Mouse (Mus musculus): ENCODE results near the gene Hdac9. TPM values are rescaled to one million over a fixed set of nuclear protein-coding genes. Genes with fewer than 3 reads are reported as not detected.
"Not testable (repeated sequence)": the region's sequence is repeated elsewhere in the genome, so short reads cannot be mapped to it uniquely, and the experiment has no call there.

Hdac9 gene
- polyA plus RNA-seq, 1 experiment from 2014 or later = 13.6 TPM

- Histone ChIP-seq H3K4me2 (ENCODE audit: low read length) (no peak overlapping the region), H3K27ac (ENCODE audit: low read length) (no peak overlapping the region), H3K27me3 (replicated peaks; ENCODE audit: control insufficient read depth, insufficient read depth, low read length) (no peaks in the 10 kb centered on the region), H3K4me1 (replicated peaks; ENCODE audit: control insufficient read depth, insufficient read depth, low read length) (no peaks in the 10 kb centered on the region), H3K9ac (replicated peaks; ENCODE audit: low read depth, low read length) (no peak overlapping the region), H3K9me3 (ENCODE audit: control insufficient read depth, low read length) (no peaks in the 10 kb centered on the region), H3K36me3 (ENCODE audit: control insufficient read depth, insufficient read depth) (no peaks in the 10 kb centered on the region), H3K4me3 (replicated peaks; ENCODE audit: low read length) (no peak overlapping the region)
- 89% methylated on average over 2 of the region's 2 CpGs for WGBS
- no peak for ATAC-seq
Observed at GRCm38 (mm10) chr12:34076981-34077380, 839.9 kb downstream of the Hdac9 start.

- WGBS = 82% methylated on average over 9 of the region's 9 CpGs
- Histone ChIP-seq H3K27me3 (replicated peaks; ENCODE audit: control insufficient read depth, insufficient read depth, low read length) (no peaks in the 10 kb centered on the region), H3K27ac (ENCODE audit: low read length) (no peak overlapping the region), H3K4me3 (replicated peaks; ENCODE audit: low read length) (no peak overlapping the region), H3K9me3 (ENCODE audit: control insufficient read depth, low read length) (no peaks in the 10 kb centered on the region), H3K36me3 (ENCODE audit: control insufficient read depth, insufficient read depth) (no peaks in the 10 kb centered on the region), H3K4me1 (replicated peaks; ENCODE audit: control insufficient read depth, insufficient read depth, low read length) (no peaks in the 10 kb centered on the region), H3K4me2 (ENCODE audit: low read length) (no peak overlapping the region), H3K9ac (replicated peaks; ENCODE audit: low read depth, low read length) (no peak overlapping the region)
- no peak for ATAC-seq
Observed at GRCm38 (mm10) chr12:34075805-34076509, 840.9 kb downstream of the Hdac9 start.

DNA sequence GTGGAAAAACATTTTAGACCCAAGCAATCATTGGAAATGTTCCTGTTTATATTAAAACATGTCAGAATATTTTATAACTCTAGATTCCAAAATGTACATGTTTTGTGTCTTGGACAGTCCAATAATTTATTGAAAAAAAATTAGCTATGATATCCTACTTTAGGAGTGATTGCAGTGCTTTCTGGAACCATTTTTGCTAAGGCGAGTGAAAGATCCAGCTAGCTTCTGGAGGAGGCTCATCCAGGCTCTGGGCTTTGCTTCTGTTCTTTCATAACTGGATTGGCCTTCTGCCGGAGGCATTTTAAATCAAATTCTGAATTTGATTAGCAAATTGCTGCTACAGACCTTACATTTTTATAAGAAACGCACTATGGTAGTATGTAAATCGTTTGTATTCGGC is 864.4 kb downstream of the Hdac9 start:
- Histone ChIP-seq H3K36me3 (ENCODE audit: control insufficient read depth, insufficient read depth) (no peaks in the 10 kb centered on the region), H3K4me1 (replicated peaks; ENCODE audit: control insufficient read depth, insufficient read depth, low read length) (no peaks in the 10 kb centered on the region), H3K4me2 (ENCODE audit: low read length) (no peak overlapping the region), H3K27me3 (replicated peaks; ENCODE audit: control insufficient read depth, insufficient read depth, low read length) (no peaks in the 10 kb centered on the region), H3K27ac (ENCODE audit: low read length) (no peak overlapping the region), H3K9ac (replicated peaks; ENCODE audit: low read depth, low read length) (no peak overlapping the region), H3K9me3 (ENCODE audit: control insufficient read depth, low read length) (no peaks in the 10 kb centered on the region), H3K4me3 (replicated peaks; ENCODE audit: low read length) (no peak overlapping the region)
- WGBS = 71% methylated on average over 5 of the region's 5 CpGs
- ATAC-seq = no peak

- Histone ChIP-seq H3K9ac (replicated peaks; ENCODE audit: low read depth, low read length) (no peak overlapping the region), H3K4me2 (ENCODE audit: low read length) (no peak overlapping the region), H3K36me3 (ENCODE audit: control insufficient read depth, insufficient read depth) (no peaks in the 10 kb centered on the region), H3K9me3 (ENCODE audit: control insufficient read depth, low read length) (no peaks in the 10 kb centered on the region), H3K4me1 (replicated peaks; ENCODE audit: control insufficient read depth, insufficient read depth, low read length) (no peaks in the 10 kb centered on the region), H3K27me3 (replicated peaks; ENCODE audit: control insufficient read depth, insufficient read depth, low read length) (no peaks in the 10 kb centered on the region), H3K27ac (ENCODE audit: low read length) (no peak overlapping the region), H3K4me3 (replicated peaks; ENCODE audit: low read length) (no peak overlapping the region)
- ATAC-seq = peak; percentile 31; the same call in 1 of the 2 replicates
- WGBS = 53% methylated on average over 3 of the region's 3 CpGs
Observed at GRCm38 (mm10) chr12:34052036-34052435, 864.9 kb downstream of the Hdac9 start.

DNA sequence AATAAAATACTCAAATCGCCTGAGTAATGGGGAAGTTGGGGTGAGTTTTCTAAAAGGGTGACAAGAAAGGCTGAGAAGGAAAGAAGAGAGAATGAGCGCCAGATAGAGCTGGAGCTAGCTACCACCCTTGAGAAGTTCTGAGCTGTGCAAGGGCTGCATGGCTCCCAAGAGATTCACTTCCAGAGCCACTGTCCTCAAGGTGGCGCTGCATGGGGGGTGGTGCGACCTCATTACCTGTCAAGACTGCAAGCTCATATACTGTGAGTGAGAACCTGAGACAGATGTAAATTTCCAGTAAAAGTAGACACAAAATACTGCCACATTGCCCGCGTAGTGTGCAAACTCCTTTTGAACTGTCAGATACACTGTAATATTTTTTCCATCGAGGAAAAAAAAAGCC is 865.8 kb downstream of the Hdac9 start:
- WGBS = 60% methylated on average over 7 of the region's 7 CpGs
- Histone ChIP-seq H3K36me3 (ENCODE audit: control insufficient read depth, insufficient read depth) (no peaks in the 10 kb centered on the region), H3K4me2 (ENCODE audit: low read length) (no peak overlapping the region), H3K27me3 (replicated peaks; ENCODE audit: control insufficient read depth, insufficient read depth, low read length) (no peaks in the 10 kb centered on the region), H3K9ac (replicated peaks; ENCODE audit: low read depth, low read length) (no peak overlapping the region), H3K27ac (ENCODE audit: low read length) (no peak overlapping the region), H3K9me3 (ENCODE audit: control insufficient read depth, low read length) (no peaks in the 10 kb centered on the region), H3K4me3 (replicated peaks; ENCODE audit: low read length) (no peak overlapping the region), H3K4me1 (replicated peaks; ENCODE audit: control insufficient read depth, insufficient read depth, low read length) (no peaks in the 10 kb centered on the region)
- no peak for ATAC-seq

DNA sequence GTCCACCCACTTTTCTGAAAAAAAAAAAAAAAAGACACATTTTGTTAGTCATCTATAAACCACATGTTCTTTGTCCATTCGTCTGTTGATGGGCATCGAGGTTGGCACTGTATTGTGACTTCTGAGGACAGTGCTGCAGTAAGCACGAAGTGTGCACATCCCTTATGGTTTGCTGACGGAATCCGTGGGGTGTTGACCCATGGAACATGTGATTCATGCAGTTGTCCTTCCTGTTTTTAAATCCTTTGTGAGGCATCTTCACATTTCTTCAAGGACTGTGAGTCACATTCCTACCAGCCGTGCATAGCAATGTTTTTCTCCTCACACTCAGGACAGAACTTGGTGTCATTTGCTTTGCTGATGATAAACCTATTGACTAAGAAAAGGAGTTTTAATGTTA is 875.9 kb downstream of the Hdac9 start:
- Histone ChIP-seq H3K4me2 (ENCODE audit: low read length) (no peak overlapping the region), H3K27ac (ENCODE audit: low read length) (no peak overlapping the region), H3K9ac (replicated peaks; ENCODE audit: low read depth, low read length) (no peak overlapping the region), H3K9me3 (ENCODE audit: control insufficient read depth, low read length) (no peaks in the 10 kb centered on the region), H3K4me1 (replicated peaks; ENCODE audit: control insufficient read depth, insufficient read depth, low read length) (no peaks in the 10 kb centered on the region), H3K36me3 (ENCODE audit: control insufficient read depth, insufficient read depth) (no peaks in the 10 kb centered on the region), H3K4me3 (replicated peaks; ENCODE audit: low read length) (no peak overlapping the region), H3K27me3 (replicated peaks; ENCODE audit: control insufficient read depth, insufficient read depth, low read length) (no peaks in the 10 kb centered on the region)
- no peak for ATAC-seq
- WGBS = 86% methylated on average over 6 of the region's 6 CpGs

DNA sequence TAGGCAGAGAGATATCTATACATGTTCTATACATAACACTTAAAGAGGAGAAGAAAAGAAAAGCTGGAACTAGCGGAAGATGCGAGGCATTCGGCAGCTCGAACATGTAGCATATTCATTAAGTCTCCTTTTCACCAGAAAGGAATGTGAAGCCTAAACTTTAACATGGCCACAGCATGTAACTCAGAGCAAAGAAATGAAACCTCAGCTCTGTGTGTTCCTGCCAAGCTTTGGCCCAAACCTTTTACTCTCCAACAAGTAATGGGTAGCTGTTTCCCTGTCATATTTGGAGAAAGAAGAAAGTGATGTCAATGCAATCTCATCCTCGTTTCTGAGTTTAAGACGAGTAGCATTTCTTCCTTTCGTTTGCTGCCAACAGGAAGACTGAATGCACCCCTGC is 876.8 kb downstream of the Hdac9 start:
- H3K4me2 ChIP-seq (ENCODE audit: low read length) = no peak overlapping the region
- no peaks in the 10 kb centered on the region for H3K27me3 ChIP-seq (replicated peaks; ENCODE audit: control insufficient read depth, insufficient read depth, low read length)
- H3K4me3 ChIP-seq (replicated peaks; ENCODE audit: low read length) = no peak overlapping the region
- ATAC-seq = no peak
- WGBS = 52% methylated on average over 7 of the region's 7 CpGs
- H3K27ac ChIP-seq (ENCODE audit: low read length) = no peak overlapping the region
- no peaks in the 10 kb centered on the region for H3K9me3 ChIP-seq (ENCODE audit: control insufficient read depth, low read length)
- no peaks in the 10 kb centered on the region for H3K4me1 ChIP-seq (replicated peaks; ENCODE audit: control insufficient read depth, insufficient read depth, low read length)
- H3K9ac ChIP-seq (replicated peaks; ENCODE audit: low read depth, low read length) = no peak overlapping the region
- no peaks in the 10 kb centered on the region for H3K36me3 ChIP-seq (ENCODE audit: control insufficient read depth, insufficient read depth)

- H3K4me2 ChIP-seq (ENCODE audit: low read length); H3K4me1 ChIP-seq (replicated peaks; ENCODE audit: control insufficient read depth, insufficient read depth, low read length); H3K36me3 ChIP-seq (ENCODE audit: control insufficient read depth, insufficient read depth); ATAC-seq; H3K9ac ChIP-seq (replicated peaks; ENCODE audit: low read depth, low read length); H3K9me3 ChIP-seq (ENCODE audit: control insufficient read depth, low read length); H3K27me3 ChIP-seq (replicated peaks; ENCODE audit: control insufficient read depth, insufficient read depth, low read length); H3K4me3 ChIP-seq (replicated peaks; ENCODE audit: low read length); H3K27ac ChIP-seq (ENCODE audit: low read length): not testable (repeated sequence)
- WGBS = 100% methylated on average over 1 of the region's 1 CpGs
Observed at GRCm38 (mm10) chr12:34009796-34010195, 907.1 kb downstream of the Hdac9 start.

Measured in forebrain, embryonic 16.5 days (tissue).